Mouse (Mus musculus): Measurements from ENCODE around the gene Cd248.
A peak's percentile ranks its signal among the peaks of the same experiment; 100 is the strongest.

The Cd248 gene

GRCm38 (mm10) chr19:5067867-5068569, at the start of gene Cd248:
Gene Cd248 (plus strand): TSS chr19:5068078.
- no peak for DNase-seq (ENCODE audit: low read depth in 1 of 2, low spot score in 2 of 2)

GRCm38 (mm10) chr19:5018191-5018590, 49.7 kb upstream of the Cd248 start:
- no peak for DNase-seq (ENCODE audit: low read depth in 1 of 2, low spot score in 2 of 2)

GRCm38 (mm10) chr19:5021416-5021815, 46.5 kb upstream of the Cd248 start:
- DNase-seq (ENCODE audit: low read depth in 1 of 2, low spot score in 2 of 2): no peak

- peak; percentile 66 to 79 for DNase-seq (ENCODE audit: low read depth in 1 of 2, low spot score in 2 of 2)
Observed at GRCm38 (mm10) chr19:5023621-5024479, 44.0 kb upstream of the Cd248 start, which contains the start of gene Slc29a2. Gene Slc29a2 (plus strand): TSS chr19:5023860.

- DNase-seq (ENCODE audit: low read depth in 1 of 2, low spot score in 2 of 2): no peak
Observed at GRCm38 (mm10) chr19:5026111-5026510, 41.8 kb upstream of the Cd248 start.

GRCm38 (mm10) chr19:5032686-5033085, 35.2 kb upstream of the Cd248 start:
- DNase-seq (ENCODE audit: low read depth in 1 of 2, low spot score in 2 of 2): no peak

- DNase-seq (ENCODE audit: low read depth in 1 of 2, low spot score in 2 of 2): no peak
Observed at GRCm38 (mm10) chr19:5036577-5036976, 31.3 kb upstream of the Cd248 start.

GRCm38 (mm10) chr19:5037678-5038571, 30.0 kb upstream of the Cd248 start:
- peak in 1 of 2 experiments; percentile 59 for DNase-seq (ENCODE audit: low read depth in 1 of 2, low spot score in 2 of 2)

GRCm38 (mm10) chr19:5038709-5039156, 29.1 kb upstream of the Cd248 start, which contains the start of the genes B4gat1 and AC124502.3:
Gene B4gat1 (plus strand): TSS chr19:5038826.
Gene AC124502.3 (plus strand): TSS chr19:5038891.
- DNase-seq (ENCODE audit: low read depth in 1 of 2, low spot score in 2 of 2): peak; percentile 55 to 71

GRCm38 (mm10) chr19:5039301-5040114, 28.4 kb upstream of the Cd248 start:
- no peak for DNase-seq (ENCODE audit: low read depth in 1 of 2, low spot score in 2 of 2)

GRCm38 (mm10) chr19:5040862-5041523, 26.9 kb upstream of the Cd248 start, which contains the start of gene Brms1:
Gene Brms1 (plus strand): TSS chr19:5041354.
- peak; percentile 57 to 79 for DNase-seq (ENCODE audit: low read depth in 1 of 2, low spot score in 2 of 2)

- no peak for DNase-seq (ENCODE audit: low read depth in 1 of 2, low spot score in 2 of 2)
Observed at GRCm38 (mm10) chr19:5041588-5041987, 26.3 kb upstream of the Cd248 start.

GRCm38 (mm10) chr19:5045531-5045930, 22.3 kb upstream of the Cd248 start:
- no peak for DNase-seq (ENCODE audit: low read depth in 1 of 2, low spot score in 2 of 2)

- no peak for DNase-seq (ENCODE audit: low read depth in 1 of 2, low spot score in 2 of 2)
Observed at GRCm38 (mm10) chr19:5048138-5049056, 19.5 kb upstream of the Cd248 start.

- no peak for DNase-seq (ENCODE audit: low read depth in 1 of 2, low spot score in 2 of 2)
Observed at GRCm38 (mm10) chr19:5049325-5049724, 18.6 kb upstream of the Cd248 start.

GRCm38 (mm10) chr19:5050047-5050905, 17.6 kb upstream of the Cd248 start, which contains the start of gene Rin1:
Gene Rin1 (plus strand): TSS chr19:5050481.
- DNase-seq (ENCODE audit: low read depth in 1 of 2, low spot score in 2 of 2): no peak

GRCm38 (mm10) chr19:5051031-5051430, 16.8 kb upstream of the Cd248 start:
- DNase-seq (ENCODE audit: low read depth in 1 of 2, low spot score in 2 of 2): no peak

Data from monocyte, adult 2 months (primary cell).